Mouse (Mus musculus) midbrain, postnatal 0 days (tissue): ENCODE results near the gene Pknox1. TPM values are rescaled to one million over a fixed set of nuclear protein-coding genes. Genes with fewer than 3 reads are reported as not detected.

Experiments used
- ATAC-seq: fragments of 200-750 bp; cut with Nextera tagmentation; 2 replicates; pipeline ENCODE4 v1.8.0; 2017; ENCODE audit warnings: moderate number of reproducible peaks, mild to moderate bottlenecking, moderate TSS enrichment, moderate library complexity; ENCODE audit not compliant: low FRiP score
- DNase-seq: peaks from one replicate; pipeline ENCODE4 v3.0.0-alpha.2; 2015; ENCODE audit warnings: low spot score
- H3K27ac ChIP-seq: fragments of 300-500 bp; sonication (generic); 2 replicates; pipeline ENCODE4 v1.5.1; 2014; ENCODE audit warnings: low read depth, mild to moderate bottlenecking, low read length, mixed read lengths
- H3K27me3 ChIP-seq: fragments of 300-500 bp; sonication (generic); 2 replicates; pipeline ENCODE4 v1.6.1; 2014; ENCODE audit warnings: low read length, control low read depth, mixed read lengths; ENCODE audit not compliant: insufficient read depth
- H3K36me3 ChIP-seq: fragments of 300-500 bp; sonication (generic); 2 replicates; pipeline ENCODE4 v1.6.1; 2014; ENCODE audit warnings: low read length, control low read depth, mixed read lengths; ENCODE audit not compliant: insufficient read depth
- H3K4me1 ChIP-seq: fragments of 300-500 bp; sonication (generic); 2 replicates; pipeline ENCODE4 v1.6.1; 2014; ENCODE audit warnings: mild to moderate bottlenecking, control low read depth, antibody characterized with exemption, low read length, mixed read lengths; ENCODE audit not compliant: insufficient read depth
- H3K4me2 ChIP-seq: fragments of 300-500 bp; sonication (generic); 2 replicates; pipeline ENCODE4 v1.6.1; 2014; ENCODE audit warnings: low read depth, mild to moderate bottlenecking, low read length, mixed read lengths; ENCODE audit not compliant: poor library complexity, severe bottlenecking
- H3K4me3 ChIP-seq: fragments of 300-500 bp; sonication (generic); 2 replicates; pipeline ENCODE4 v1.5.1; 2014; ENCODE audit warnings: low read depth, mild to moderate bottlenecking, low read length, moderate library complexity
- H3K9ac ChIP-seq: fragments of 300-500 bp; sonication (generic); replicated peaks from 2 replicates; pipeline ENCODE4 v1.6.1; 2014; ENCODE audit warnings: mild to moderate bottlenecking, low read length, moderate library complexity, mixed read lengths; ENCODE audit not compliant: poor library complexity, severe bottlenecking
- H3K9me3 ChIP-seq: fragments of 300-500 bp; sonication (generic); 2 replicates; pipeline ENCODE4 v1.6.1; 2016; ENCODE audit warnings: low read length, control low read depth
- CTCF ChIP-seq: IDR thresholded peaks from 2 replicates; pipeline ENCODE4 v1.5.1; 2016; ENCODE audit warnings: antibody characterized with exemption, mild to moderate bottlenecking
- WGBS: fragments of 180-500 bp; shearing (Covaris S2); extraction: QIAGEN DNeasy Blood & Tissue Kit; methylation state at CpG from one replicate; pipeline ENCODE4 v1.1.7; 2014; 5-methylcytosine and 5-hydroxymethylcytosine counted together
- polyA plus RNA-seq: library from polyadenylated mRNA; unstranded; fragments of >200 nt; fragmentation: Nextera tagmentation; extraction: Ambion mirVana; gene quantifications from 2 replicates; pipeline ENCODE4 v1.2.1, GENCODE M21; 2015
- total RNA-seq: library from RNA; depleted of rRNA; stranded (reverse); fragments of >200 nt; gene quantifications from 2 replicates; pipeline ENCODE4 v1.2.3, GENCODE M21; 2014; rRNA removed

Gene Pknox1
- total RNA-seq (18.3 and 22.7 TPM in 2 replicates), polyA plus RNA-seq (14.3 and 14.9 TPM in 2 replicates)

GRCm38 (mm10) chr17:31564015-31564857 lies at the start of gene Pknox1:
TSS of gene Pknox1 (plus strand) at chr17:31564734.
- Histone ChIP-seq H3K9ac (peak within 1 kb of the TSS; percentile 84), H3K4me3 (peak within 1 kb of the TSS; percentile 85), H3K36me3 (no peaks in the 10 kb centered on the region), H3K4me1 (peaks cover 28% of the 10 kb centered on the region), H3K4me2 (peak within 1 kb of the TSS; percentile 89), H3K27me3 (no peaks in the 10 kb centered on the region), H3K27ac (peak within 1 kb of the TSS; percentile 99), H3K9me3 (no peaks in the 10 kb centered on the region)
- DNase-seq (peak; percentile 100), ATAC-seq (peak; percentile 97)
- no peak for TF ChIP-seq CTCF
- WGBS = 0% methylated on average over 49 of the region's 72 CpGs

- DNase-seq = no peak
- 3% methylated on average over 7 of the region's 7 CpGs for WGBS
Observed at GRCm38 (mm10) chr17:31519344-31519945, 45.1 kb upstream of the Pknox1 start.

GRCm38 (mm10) chr17:31519946-31520838 lies 44.3 kb upstream of the Pknox1 start, which contains the start of the genes Wdr4 and Ndufv3:
TSS of gene Wdr4 (minus strand) at chr17:31519980.
TSS of gene Ndufv3 (plus strand) at chr17:31520115.
- H3K36me3 ChIP-seq = peaks cover 2% of the 10 kb centered on the region; the same call in 1 of the 2 replicates
- peak within 1 kb of the TSS; percentile 79 for H3K9ac ChIP-seq
- 0 out of 2 replicates have a peak, but pooled peaks cover 2% of the 10 kb centered on the region for H3K4me1 ChIP-seq
- TF ChIP-seq CTCF = peak; percentile 53
- H3K9me3 ChIP-seq = no peaks in the 10 kb centered on the region
- under 1% methylated on average over 43 of the region's 45 CpGs for WGBS
- ATAC-seq (peak; percentile 97), DNase-seq (peak; percentile 100)
- H3K27ac ChIP-seq = peak within 1 kb of the TSS; percentile 80
- H3K27me3 ChIP-seq = no peaks in the 10 kb centered on the region
- H3K4me2 ChIP-seq = peak within 1 kb of the TSS; percentile 72
- H3K4me3 ChIP-seq = peak within 1 kb of the TSS; percentile 72

More at GRCm38 (mm10) chr17:31519344-31519945, 45.1 kb upstream of the Pknox1 start:
- H3K27me3 ChIP-seq = no peaks in the 10 kb centered on the region
- no peaks in the 10 kb centered on the region for H3K9me3 ChIP-seq
- no peak overlapping the region for H3K9ac ChIP-seq
- 0 out of 2 replicates have a peak, but pooled peaks cover 2% of the 10 kb centered on the region for H3K4me1 ChIP-seq
- ATAC-seq = peak; percentile 64
- H3K27ac ChIP-seq = no peak overlapping the region
- peak overlapping the region; percentile 72 for H3K4me3 ChIP-seq
- TF ChIP-seq CTCF = peak; percentile 40
- H3K36me3 ChIP-seq = 0 out of 2 replicates have a peak, but pooled peaks cover 2% of the 10 kb centered on the region
- peak overlapping the region; percentile 72 for H3K4me2 ChIP-seq

GRCm38 (mm10) chr17:31520895-31521294 lies 43.6 kb upstream of the Pknox1 start:
- peaks cover 2% of the 10 kb centered on the region; the same call in 1 of the 2 replicates for H3K36me3 ChIP-seq
- 13% methylated on average over 3 of the region's 3 CpGs for WGBS
- H3K4me1 ChIP-seq = 0 out of 2 replicates have a peak, but pooled peaks cover 2% of the 10 kb centered on the region
- TF ChIP-seq CTCF = no peak
- H3K27me3 ChIP-seq = no peaks in the 10 kb centered on the region
- ATAC-seq (no peak), DNase-seq (peak; percentile 85)
- H3K4me2 ChIP-seq = peak overlapping the region; percentile 72
- no peaks in the 10 kb centered on the region for H3K9me3 ChIP-seq
- H3K9ac ChIP-seq = peak overlapping the region; percentile 79; the same call in 1 of the 2 replicates
- peak overlapping the region; percentile 80; the same call in 1 of the 2 replicates for H3K27ac ChIP-seq
- peak overlapping the region; percentile 72 for H3K4me3 ChIP-seq

GRCm38 (mm10) chr17:31521948-31522347 lies 42.6 kb upstream of the Pknox1 start:
- Histone ChIP-seq H3K27me3 (no peaks in the 10 kb centered on the region), H3K27ac (no peak overlapping the region), H3K4me2 (peak overlapping the region; percentile 9; the same call in 1 of the 2 replicates), H3K9me3 (no peaks in the 10 kb centered on the region), H3K36me3 (peaks cover 2% of the 10 kb centered on the region; the same call in 1 of the 2 replicates), H3K9ac (no peak overlapping the region), H3K4me3 (no peak overlapping the region), H3K4me1 (0 out of 2 replicates have a peak, but pooled peaks cover 2% of the 10 kb centered on the region)
- ATAC-seq (no peak), DNase-seq (peak; percentile 13)
- 73% methylated on average over 6 of the region's 6 CpGs for WGBS
- TF ChIP-seq CTCF = no peak
